Mouse (Mus musculus): ENCODE measurements around the gene Asrgl1. TPM values are rescaled to one million over a fixed set of nuclear protein-coding genes. Genes with fewer than 3 reads are reported as not detected.
A peak's percentile ranks its signal among the peaks of the same experiment; 100 is the strongest.

The Asrgl1 gene
- total and polyA plus RNA-seq, 2 experiments from 2014 or later = 31.3 to 37.4 TPM

DNA sequence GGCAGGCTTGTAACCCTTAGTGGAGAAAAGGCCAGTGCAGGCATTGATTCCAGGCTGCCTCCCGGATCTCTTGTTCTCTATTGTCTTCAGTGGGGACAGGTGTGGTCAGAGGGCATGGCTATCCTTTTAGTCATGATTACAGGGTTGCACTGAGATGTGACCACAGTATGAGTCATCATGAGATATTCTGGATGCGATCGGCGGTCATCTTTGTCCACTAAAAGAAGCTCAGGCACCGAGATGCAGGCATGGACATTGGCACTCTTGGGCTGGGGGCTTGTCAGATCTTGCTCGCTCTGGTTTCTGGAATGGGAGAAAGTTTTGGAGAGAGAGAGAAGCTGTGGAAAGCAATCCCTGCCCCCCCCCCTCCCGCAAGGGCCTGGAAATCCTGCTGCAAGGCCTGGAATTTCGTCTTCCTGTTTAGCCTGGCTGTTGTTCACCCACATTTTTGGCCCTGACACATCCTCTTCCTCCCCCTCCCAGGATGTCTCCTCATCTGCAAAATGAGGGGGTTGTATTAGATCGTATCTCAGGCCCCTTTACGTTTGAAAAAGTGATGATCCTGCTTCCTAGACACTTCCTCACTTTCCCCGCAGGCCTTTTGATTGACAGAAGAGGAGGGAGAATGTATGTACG lies 61.5 kb downstream of the Asrgl1 start:
- Histone ChIP-seq H3K27me3 (ENCODE audit: insufficient read depth, low read length) (no peaks in the 10 kb centered on the region), H3K4me1 (ENCODE audit: insufficient read depth) (peaks cover 17% of the 10 kb centered on the region), H3K4me3 (ENCODE audit: low read depth, low read length) (no peak overlapping the region), H3K27ac (ENCODE audit: low read depth, low read length) (no peak overlapping the region), H3K4me2 (ENCODE audit: low read depth) (no peak overlapping the region), H3K9me3 (ENCODE audit: low read length) (no peaks in the 10 kb centered on the region), H3K9ac (no peak overlapping the region), H3K36me3 (ENCODE audit: insufficient read depth) (no peaks in the 10 kb centered on the region)
- 80% methylated on average over 12 of the region's 12 CpGs for WGBS
- no peak for DNase-seq
- no peak for TF ChIP-seq CTCF (IDR thresholded peaks at IDR 0.05; ENCODE audit: low read depth)
- no peak for ATAC-seq

DNA sequence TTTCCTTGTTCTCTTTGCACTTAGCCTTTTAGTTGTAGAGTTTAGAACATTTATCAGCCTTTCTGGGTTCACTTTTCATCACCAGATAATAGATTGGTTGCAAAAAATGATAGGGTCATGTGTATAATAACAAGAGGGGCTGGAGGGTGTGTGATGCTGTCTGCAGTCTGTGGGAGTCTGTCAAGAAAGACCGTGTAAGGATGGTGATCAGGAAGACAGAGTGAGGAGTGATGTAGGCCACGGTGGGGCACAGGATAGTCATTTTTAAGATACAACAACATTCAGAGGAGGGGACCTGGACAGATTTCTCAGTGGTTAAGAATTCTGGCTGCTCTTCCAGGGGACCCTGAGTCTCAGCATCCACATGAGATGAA lies 63.3 kb downstream of the Asrgl1 start:
- no peaks in the 10 kb centered on the region for H3K36me3 ChIP-seq (ENCODE audit: insufficient read depth)
- no peak for TF ChIP-seq CTCF (IDR thresholded peaks at IDR 0.05; ENCODE audit: low read depth)
- no peak for DNase-seq
- H3K27ac ChIP-seq (ENCODE audit: low read depth, low read length) = no peak overlapping the region
- ATAC-seq = no peak
- H3K4me2 ChIP-seq (ENCODE audit: low read depth) = no peak overlapping the region
- H3K9me3 ChIP-seq (ENCODE audit: low read length) = no peaks in the 10 kb centered on the region
- no peak overlapping the region for H3K9ac ChIP-seq
- no peaks in the 10 kb centered on the region for H3K27me3 ChIP-seq (ENCODE audit: insufficient read depth, low read length)
- no peak overlapping the region for H3K4me3 ChIP-seq (ENCODE audit: low read depth, low read length)
- 79% methylated on average over 2 of the region's 2 CpGs for WGBS
- H3K4me1 ChIP-seq (ENCODE audit: insufficient read depth) = peaks cover 17% of the 10 kb centered on the region

DNA sequence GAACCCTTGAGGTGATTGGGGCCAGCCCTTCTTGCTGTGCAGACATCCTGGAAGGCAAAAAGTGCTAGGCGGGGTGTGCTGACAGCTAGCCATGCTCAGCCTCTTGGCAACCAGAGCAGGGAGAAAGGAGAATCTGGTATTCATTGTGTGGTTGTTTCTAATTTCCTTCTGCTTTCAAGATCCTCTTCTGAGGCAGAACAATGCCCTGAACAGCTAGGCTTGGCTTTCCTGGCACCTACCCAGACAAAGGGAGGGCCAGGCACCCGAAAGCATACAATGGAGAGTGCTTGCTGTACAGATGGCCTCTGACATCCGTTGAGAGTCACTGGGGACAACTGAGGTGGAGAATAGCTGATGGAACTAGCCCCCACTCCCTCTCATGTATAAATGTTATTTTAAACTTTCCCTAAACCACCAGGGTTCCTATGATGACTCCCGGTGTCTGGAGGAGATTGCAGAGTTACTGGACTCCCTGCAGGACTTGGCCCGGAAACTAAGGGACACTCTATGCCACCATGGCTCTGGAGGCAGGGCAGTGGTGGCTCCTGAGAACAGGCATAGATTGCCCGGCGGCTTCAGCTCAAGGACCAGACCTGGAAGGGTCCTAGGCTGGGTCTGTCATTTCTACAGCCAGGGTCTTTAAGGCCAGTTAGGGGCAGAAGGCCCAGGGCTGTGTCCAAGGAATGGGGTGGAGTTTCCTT lies 63.8 kb downstream of the Asrgl1 start:
- H3K4me1 ChIP-seq (ENCODE audit: insufficient read depth) = peaks cover 17% of the 10 kb centered on the region
- no peak overlapping the region for H3K4me3 ChIP-seq (ENCODE audit: low read depth, low read length)
- no peak overlapping the region for H3K4me2 ChIP-seq (ENCODE audit: low read depth)
- DNase-seq = peak; percentile 15
- no peak overlapping the region for H3K27ac ChIP-seq (ENCODE audit: low read depth, low read length)
- H3K9ac ChIP-seq = 0 out of 2 replicates have a peak overlapping the region, but pooled peaks have one; percentile 10
- no peak for TF ChIP-seq CTCF (IDR thresholded peaks at IDR 0.05; ENCODE audit: low read depth)
- no peaks in the 10 kb centered on the region for H3K9me3 ChIP-seq (ENCODE audit: low read length)
- no peaks in the 10 kb centered on the region for H3K27me3 ChIP-seq (ENCODE audit: insufficient read depth, low read length)
- H3K36me3 ChIP-seq (ENCODE audit: insufficient read depth) = no peaks in the 10 kb centered on the region
- ATAC-seq = peak; percentile 59
- WGBS = 39% methylated on average over 7 of the region's 7 CpGs

DNA sequence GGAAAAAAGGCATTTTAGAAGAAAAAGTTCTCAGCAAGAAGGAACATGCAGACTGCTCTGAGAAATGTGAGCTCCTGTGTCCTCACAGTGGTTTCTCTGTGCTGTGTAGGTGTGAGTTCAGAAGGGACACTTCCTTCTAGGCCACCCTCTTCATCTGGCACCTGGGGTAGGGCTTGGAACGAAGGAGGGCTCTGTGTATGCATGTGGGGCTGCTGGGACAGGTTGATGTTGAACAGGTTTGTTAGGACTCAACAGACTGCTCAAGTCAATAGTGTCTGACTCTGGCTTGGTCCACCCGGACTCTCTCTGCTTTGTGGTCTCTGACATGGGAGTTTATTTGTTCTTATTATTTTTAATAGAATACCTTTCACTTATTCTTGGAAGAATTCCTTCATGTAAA lies 65.1 kb downstream of the Asrgl1 start:
- Histone ChIP-seq H3K4me1 (ENCODE audit: insufficient read depth) (peaks cover 24% of the 10 kb centered on the region), H3K4me3 (ENCODE audit: low read depth, low read length) (no peak overlapping the region)

DNA sequence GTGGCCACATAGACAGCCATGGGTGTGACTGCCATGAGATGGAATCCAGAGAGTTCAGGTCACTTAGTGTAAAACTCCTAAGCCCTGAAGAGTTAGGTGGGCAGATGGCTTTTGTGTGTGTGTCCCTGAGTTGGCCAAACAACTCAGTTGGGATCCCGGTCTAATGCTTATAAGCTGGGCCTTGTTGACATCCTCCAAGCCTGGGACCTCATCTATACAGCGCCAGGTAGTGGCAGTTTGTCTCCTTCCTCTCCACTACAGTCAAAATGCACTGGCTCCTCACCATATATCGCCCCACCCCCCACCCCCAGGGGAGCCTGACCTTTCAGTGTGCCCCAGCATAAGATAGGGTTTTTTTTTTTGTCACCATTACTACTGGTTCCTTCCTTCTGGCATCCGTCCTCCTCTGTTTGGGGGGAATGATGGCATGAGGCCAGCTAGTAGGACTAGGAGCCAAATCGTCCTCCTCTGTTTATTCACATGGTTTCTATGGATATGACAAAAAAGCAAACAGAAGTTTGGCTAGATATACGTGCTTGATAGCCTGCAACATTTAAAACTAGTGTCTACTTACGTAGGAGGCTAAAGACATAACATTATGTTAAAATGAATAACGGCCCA lies 65.6 kb downstream of the Asrgl1 start:
- TF ChIP-seq CTCF (IDR thresholded peaks at IDR 0.05; ENCODE audit: low read depth) = no peak
- no peak overlapping the region for H3K4me2 ChIP-seq (ENCODE audit: low read depth)
- no peak overlapping the region for H3K9ac ChIP-seq
- WGBS = 43% methylated on average over 8 of the region's 8 CpGs
- no peak overlapping the region for H3K4me3 ChIP-seq (ENCODE audit: low read depth, low read length)
- H3K27ac ChIP-seq (ENCODE audit: low read depth, low read length) = no peak overlapping the region
- DNase-seq (peak; percentile 68), ATAC-seq (no peak)
- H3K9me3 ChIP-seq (ENCODE audit: low read length) = no peaks in the 10 kb centered on the region
- H3K4me1 ChIP-seq (ENCODE audit: insufficient read depth) = peaks cover 24% of the 10 kb centered on the region
- no peaks in the 10 kb centered on the region for H3K27me3 ChIP-seq (ENCODE audit: insufficient read depth, low read length)
- no peaks in the 10 kb centered on the region for H3K36me3 ChIP-seq (ENCODE audit: insufficient read depth)

More for the DNA sequence above, 65.1 kb downstream of the Asrgl1 start:
- Histone ChIP-seq H3K27me3 (ENCODE audit: insufficient read depth, low read length) (no peaks in the 10 kb centered on the region), H3K4me2 (ENCODE audit: low read depth) (no peak overlapping the region), H3K9me3 (ENCODE audit: low read length) (no peaks in the 10 kb centered on the region), H3K27ac (ENCODE audit: low read depth, low read length) (no peak overlapping the region), H3K9ac (no peak overlapping the region), H3K36me3 (ENCODE audit: insufficient read depth) (no peaks in the 10 kb centered on the region)
- TF ChIP-seq CTCF (IDR thresholded peaks at IDR 0.05; ENCODE audit: low read depth) = no peak
- 66% methylated on average over 2 of the region's 2 CpGs for WGBS
- DNase-seq (no peak), ATAC-seq (no peak)

DNA sequence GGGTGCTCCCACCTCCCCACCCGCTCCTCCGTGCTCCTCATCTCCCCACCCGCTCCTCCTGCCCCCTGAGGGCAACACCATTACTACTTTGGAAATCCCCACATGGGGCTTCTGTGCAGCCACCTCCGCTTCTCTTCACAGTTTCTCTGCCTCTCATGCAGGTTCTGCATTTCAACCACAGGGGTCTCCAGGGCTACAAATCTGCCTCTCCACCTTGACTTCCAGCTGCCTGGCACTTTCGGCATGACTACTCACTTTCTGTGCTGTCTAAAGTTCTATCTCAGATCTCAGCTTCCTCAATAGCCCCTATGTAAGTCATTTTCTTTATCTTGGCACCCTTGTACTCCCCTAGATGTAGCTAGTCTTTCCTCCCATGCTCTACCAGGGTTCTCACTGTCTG lies 68.1 kb downstream of the Asrgl1 start:
- Histone ChIP-seq H3K36me3 (ENCODE audit: insufficient read depth) (no peaks in the 10 kb centered on the region), H3K27ac (ENCODE audit: low read depth, low read length) (peak overlapping the region; percentile 67; the same call in 1 of the 2 replicates), H3K4me2 (ENCODE audit: low read depth) (no peak overlapping the region), H3K4me3 (ENCODE audit: low read depth, low read length) (no peak overlapping the region), H3K27me3 (ENCODE audit: insufficient read depth, low read length) (no peaks in the 10 kb centered on the region), H3K4me1 (ENCODE audit: insufficient read depth) (peaks cover 24% of the 10 kb centered on the region), H3K9ac (no peak overlapping the region), H3K9me3 (ENCODE audit: low read length) (no peaks in the 10 kb centered on the region)
- no peak for ATAC-seq
- WGBS = 80% methylated on average over 5 of the region's 5 CpGs
- no peak for DNase-seq
- no peak for TF ChIP-seq CTCF (IDR thresholded peaks at IDR 0.05; ENCODE audit: low read depth)

Measured in forebrain, postnatal 0 days (tissue).